Mouse (Mus musculus) layer of hippocampus, postnatal 25 days (tissue): Measurements from ENCODE around the gene Ntrk3. TPM values are rescaled to one million over a fixed set of nuclear protein-coding genes. Genes with fewer than 3 reads are reported as not detected.
A peak's percentile ranks its signal among the peaks of the same experiment; 100 is the strongest.

Experiments
- DNase-seq, 2 experiments: peaks; one replicate each; pipeline ENCODE4 v3.0.0; 2022; ENCODE audit warnings: mixed read lengths in 2 of 2, low spot score in 1 of 2; ENCODE audit errors: extremely low spot score in 1 of 2
- total RNA-seq, 2 experiments: library from RNA; stranded (reverse); gene quantifications; 2 replicates each; pipeline ENCODE4 v1.2.3; 2021

Ntrk3 gene
- total RNA-seq, 2 experiments from 2014 or later: 171 to 232 TPM

DNA sequence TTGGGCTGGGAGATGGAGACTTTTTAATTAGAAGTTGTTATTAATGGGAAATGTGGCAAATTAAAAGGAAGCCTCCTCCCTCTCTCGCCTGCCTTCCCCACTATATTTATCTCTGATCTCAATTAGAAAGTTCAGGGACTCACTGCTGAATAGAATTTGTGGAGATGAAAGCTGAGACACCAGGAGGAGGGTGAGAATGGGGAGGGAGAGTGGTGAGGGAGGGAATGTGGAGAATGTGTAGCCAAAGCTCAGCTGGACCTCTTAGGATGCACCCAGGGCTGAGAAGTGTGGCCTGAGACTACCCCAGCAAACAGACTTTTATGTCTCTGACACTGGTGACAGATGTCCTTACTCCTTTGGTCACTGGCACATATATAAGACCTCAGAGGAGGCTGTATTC, 86.3 kb downstream of the Ntrk3 start:
- no peak for DNase-seq

DNA sequence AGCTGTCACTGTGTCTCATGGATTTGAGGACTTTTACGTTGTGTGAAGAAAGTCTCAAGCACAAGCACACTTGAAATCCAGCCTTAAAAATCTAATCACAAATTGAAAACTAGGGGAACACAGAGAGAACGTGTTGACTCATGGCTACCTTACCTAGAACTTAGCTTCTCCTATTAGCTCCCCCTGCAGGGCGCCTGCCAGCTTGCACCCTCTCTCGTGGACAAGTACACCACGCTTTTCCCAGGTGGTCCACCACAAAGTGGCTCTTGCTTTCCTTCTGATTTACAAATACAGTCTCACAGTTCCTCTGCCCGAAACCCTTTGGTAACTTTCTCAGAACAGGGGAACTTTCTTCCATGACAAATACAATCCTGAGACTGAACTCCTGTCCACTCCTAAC, 94.1 kb downstream of the Ntrk3 start:
- peak in 1 of 2 experiments; percentile 21 for DNase-seq

DNA sequence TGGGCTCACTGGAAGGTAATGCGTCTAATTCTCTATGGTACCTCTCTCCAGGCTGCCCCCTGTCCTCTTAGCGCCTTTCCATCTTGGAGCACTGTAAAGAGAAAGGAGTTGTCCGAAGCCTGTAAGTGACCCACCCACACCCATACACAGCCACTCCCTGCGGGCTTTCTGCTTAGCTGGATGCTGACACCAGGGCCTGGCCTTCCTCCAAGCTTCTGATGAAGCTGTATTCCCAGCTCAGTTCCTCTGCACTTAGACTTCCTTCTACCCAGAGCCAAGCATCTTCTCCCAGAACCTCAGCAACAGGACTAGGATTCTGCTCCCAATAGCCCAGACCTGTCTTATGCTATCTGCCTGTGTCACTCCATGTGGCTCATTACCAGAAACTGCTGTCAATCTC, 114.1 kb downstream of the Ntrk3 start:
- no peak for DNase-seq

DNA sequence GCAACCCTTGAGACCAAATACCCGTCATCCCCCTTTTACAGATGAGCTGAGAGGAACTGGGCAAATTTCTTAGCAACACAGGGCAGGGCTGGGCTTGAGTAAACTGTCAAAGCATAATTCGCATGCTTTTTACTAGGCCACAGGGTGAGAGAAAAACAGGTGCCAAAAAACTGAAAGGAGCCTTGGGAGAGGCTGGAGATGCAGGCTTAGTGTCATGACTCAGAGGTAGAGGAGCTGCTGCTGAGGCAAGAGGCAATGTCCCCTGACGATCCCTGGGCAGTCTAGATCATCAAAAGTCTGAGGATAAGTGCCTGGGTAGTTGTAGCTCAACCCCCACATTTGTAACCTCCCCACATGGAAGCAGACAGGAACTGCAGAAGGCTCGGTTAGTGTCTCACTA, 116.7 kb downstream of the Ntrk3 start:
- no peak for DNase-seq

DNA sequence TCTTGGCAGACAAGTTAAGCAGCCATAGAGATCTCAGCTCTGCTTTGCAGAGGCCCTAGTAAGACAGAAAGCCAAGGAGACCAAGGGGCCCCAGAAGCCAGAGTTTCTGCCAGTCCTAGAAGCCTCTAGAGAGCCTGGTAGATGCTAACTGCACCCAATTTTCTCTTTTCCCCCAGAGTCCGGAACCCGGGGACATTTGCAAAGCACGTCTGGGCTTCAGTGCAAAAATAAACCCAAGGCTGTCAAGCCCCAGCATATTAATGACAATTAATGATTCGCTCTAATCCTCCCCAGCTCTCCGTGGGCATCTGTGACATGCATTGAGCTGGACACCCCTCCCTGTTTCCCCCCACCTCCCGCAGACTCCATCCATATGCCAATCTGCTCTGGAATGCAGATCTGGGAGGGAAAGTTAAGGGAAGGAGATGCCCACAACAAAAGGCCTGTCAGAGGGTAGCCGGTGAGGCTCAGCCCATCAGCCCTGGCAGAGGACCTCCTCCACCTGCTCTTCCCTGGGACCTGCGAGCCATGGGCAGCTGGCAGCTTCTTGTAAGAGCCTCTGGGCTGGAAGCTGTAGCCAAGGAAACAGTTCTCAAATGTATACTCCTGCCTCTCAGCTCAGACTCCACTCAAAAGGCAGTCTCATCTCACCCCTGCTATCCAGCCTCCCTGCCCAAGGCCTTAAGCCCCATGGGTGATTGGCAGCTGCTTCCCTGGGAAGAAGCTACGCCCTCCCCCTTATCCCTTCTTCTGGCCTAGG, 117.8 kb downstream of the Ntrk3 start:
- no peak for DNase-seq

DNA sequence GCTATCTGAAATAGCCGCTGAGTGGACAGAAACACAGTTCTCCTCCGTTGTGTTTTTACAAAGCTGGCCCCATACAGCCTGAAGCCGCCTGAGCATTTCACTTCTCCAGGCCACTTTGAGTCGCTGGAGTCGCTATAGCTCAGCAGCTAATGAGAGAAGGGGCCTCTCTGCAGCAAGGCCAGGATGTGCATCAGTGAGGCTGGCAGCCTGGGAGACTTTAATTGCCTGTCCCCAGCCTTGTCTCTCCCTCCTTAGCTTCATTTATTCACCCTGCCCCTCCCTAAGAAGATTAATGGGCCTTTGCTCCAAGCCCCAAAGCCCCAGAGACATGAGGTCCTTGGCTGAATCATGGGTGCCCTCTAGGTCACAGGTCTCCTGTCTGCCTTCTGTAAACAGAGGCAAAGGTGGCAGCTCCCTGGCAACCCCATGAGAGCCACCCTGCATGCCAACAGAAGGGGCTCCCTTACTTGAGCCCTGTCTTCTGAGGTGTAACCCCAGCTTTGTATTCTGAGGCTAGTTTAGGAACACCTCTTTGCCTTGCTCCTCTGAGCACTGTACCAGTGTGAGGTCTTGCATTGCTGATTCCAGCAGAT, 132.2 kb downstream of the Ntrk3 start:
- no peak for DNase-seq

DNA sequence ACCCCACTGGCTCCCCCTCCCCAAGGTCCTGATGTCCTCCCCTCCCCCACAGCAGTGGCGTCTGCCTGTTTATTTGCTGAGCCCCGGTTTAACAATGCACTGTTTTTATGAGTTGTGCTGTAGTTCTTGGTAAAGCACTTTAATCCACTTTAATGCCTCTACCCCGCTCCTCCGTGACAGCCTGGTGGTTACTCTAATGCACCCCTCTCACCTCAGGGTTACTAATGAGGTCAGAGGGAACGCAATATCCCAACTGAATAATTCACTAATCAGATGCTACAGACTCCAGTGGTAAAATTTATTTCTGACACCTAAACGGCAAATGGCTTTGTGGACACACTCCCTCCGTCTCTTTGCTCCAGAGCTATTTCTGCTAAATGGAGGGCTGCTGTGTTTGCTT, 133.9 kb downstream of the Ntrk3 start:
- no peak for DNase-seq

DNA sequence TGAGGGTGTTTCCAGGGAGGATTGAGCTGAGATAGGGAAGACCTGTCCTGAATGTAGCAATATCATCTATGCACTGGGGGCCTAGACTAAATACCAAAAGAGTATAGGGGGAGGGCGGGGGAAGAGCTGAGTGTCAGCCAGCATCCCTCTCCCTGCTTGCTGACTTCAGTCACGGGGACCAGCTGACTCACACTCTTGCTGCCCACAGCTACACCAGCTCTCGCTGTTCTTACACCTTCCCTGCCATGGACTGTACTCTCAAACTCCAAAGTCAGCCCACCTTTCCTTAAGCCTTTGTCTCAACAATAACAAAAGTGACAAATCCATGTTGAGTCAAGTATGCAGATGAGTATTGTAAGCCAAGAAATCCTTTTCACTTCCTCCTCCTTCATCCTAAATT, 136.0 kb downstream of the Ntrk3 start:
- no peak for DNase-seq

DNA sequence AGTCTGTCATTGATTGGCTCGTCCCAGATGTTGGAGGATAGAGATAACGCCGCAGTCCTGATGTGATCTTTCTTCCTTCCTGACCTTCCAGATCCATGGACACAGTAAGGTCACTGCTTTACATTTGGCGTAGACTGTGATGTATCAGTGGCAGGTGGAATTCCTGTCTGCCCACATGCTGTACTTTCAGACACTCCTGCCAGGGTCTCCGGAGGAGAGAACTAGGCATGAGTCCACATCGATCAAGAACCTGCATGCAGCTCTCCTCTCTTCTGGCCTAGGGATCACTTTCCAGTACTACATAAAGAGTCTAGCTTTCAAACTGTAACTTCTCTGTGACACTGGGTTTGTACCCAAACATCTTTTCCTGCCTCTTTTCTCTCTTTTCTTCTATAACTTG, 136.9 kb downstream of the Ntrk3 start:
- no peak for DNase-seq

DNA sequence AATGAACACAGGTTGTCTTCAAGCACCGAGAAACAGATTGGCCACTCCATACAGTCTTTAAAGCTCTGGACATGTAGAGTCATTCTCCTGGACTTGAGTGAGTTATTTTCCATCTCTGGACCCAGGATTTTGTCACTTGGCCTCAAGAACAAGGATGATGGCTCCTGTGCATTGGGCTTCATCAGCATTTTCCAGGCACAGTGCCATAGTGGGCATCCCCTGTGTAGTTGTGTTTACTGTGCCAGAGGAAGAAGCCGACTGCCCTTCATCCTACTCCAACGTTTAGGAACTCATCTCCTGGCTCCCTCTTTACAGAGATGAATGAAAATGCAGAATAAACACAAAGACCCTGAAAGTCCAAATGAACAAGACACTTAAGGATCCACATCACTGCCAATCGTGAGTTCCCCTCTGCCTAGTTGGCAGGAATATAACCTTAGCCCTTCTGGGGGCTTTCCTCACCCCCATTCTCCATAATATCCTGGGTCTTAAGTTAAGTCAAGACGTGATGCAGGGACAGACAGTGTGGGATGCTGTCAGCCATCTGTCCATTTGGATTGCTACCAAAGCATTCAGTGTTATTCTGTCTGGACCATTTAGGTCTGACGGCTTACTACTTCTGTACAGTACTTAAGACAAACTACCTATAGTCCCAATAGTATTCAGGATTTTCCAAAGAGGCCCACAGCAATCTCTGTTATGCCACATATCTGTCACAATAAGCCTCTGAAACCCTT, 137.7 kb downstream of the Ntrk3 start:
- no peak for DNase-seq

DNA sequence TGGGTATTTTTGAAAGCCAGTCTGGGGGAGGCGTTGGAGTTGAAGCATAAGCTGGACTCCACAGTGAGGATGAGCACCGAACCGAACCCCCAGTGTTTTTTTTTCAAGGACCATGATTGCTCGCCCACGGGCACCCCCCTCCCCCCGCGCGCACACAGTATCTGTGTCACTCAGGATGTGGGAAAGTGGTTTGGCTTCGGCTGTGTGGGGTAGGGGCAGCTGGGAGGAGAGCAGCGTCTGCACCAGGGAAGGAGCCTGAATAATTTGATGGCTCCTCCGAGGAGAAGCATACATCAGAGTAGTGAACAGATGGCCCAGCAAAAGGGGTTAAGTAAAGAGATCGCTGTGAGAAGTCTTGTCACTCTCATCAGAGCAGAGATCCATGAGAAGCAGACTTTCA, 139.7 kb downstream of the Ntrk3 start:
- DNase-seq: no peak

DNA sequence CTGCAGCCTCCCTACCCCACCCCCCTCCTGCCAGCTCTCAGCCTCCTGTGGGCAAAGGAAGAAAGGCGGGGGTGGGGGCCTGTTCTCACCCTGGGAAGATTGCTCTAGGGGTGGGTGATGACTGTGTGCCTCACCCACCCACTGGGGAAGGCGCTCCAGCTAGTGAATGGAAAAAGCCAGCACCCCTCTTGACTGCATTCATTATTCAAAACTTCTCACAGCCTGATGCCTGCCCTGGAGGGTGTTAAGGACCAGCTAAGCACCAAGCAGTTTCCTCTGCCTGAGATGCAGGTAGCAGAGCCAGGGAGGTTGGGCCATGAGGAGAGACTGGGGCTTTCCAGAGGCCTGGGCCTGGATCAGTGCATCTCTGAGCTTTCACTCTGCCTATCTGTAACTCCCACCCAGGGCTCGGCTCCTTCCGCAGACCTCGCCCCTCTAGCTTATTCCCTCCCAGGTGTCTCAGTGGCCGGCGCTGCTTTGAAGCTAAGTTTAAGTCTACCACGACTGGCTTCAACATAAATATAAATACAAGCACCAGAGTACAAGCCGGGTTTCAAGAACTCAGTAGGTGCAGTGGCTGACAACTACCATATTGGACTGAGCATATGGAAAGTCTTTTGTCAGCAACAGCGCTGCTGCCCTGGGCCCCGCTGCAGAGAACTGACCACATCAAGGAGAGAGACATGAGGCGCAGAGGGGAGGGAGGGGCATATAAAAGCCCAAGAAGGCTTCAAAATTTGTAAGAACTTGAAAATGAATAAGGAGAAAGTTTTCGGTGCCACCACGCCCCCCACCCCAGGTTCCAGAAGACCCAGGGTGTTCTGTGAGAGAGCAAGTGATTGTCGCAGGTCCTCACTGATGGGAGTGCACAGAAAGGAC, 140.3 kb downstream of the Ntrk3 start:
- no peak for DNase-seq

DNA sequence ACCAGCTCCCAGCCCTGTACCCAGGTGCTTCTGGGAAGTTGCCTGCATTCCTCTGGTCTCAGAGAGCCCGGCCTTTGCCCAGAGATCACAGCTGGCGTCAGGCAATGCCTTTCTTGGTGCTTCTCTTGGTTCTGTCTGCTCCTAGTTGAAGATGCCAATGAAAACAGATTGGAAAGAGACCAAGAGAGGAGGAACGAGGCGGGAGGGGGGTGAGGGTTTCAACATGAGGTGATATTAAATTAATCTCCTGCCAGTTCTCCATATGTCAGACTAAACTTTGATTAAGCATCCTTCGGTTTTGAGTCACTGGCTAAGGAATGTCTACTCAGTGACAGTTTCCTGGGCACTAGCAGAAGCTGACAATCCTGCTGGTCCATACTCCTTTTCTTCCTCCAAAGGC, 141.3 kb downstream of the Ntrk3 start:
- no peak for DNase-seq

DNA sequence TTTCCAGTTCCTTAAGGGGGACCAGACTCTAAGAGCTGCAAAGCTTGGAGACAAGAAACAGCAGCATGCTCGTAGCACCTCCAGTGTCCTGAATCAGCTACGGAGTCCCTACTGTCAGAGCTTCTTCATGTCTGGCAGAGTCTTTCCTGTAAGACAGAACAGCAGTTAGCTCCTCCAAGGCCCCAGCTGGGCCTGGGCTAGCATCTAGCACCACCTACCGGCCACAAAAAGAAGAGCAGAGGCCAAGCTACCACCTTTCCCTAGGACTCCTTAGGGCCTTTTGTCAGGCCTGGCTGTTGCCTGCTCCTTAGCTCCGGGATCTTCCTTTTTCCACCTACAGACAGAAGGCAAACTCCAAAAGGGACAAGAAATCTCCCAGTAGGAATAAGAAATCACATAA, 141.9 kb downstream of the Ntrk3 start:
- DNase-seq: peak; percentile 58 to 68

DNA sequence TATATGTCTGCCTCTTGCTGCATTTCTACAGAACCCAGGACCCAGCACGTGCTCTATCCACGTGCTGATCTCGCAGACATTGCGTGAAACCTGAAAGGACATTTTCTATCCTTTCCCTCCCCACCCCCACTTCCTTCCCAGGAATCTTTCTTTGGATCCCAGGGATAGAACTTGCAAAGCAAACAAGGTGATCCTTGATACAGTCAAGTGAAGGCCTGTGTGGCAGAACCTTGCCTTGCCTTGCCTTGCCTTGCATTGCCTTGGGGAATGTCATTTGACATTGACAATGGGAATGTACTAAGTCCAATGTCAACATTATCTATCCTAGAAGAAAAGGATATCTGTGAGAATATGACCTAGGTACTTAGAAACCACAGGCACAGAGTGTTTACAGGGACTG, 144.9 kb downstream of the Ntrk3 start:
- DNase-seq: no peak

DNA sequence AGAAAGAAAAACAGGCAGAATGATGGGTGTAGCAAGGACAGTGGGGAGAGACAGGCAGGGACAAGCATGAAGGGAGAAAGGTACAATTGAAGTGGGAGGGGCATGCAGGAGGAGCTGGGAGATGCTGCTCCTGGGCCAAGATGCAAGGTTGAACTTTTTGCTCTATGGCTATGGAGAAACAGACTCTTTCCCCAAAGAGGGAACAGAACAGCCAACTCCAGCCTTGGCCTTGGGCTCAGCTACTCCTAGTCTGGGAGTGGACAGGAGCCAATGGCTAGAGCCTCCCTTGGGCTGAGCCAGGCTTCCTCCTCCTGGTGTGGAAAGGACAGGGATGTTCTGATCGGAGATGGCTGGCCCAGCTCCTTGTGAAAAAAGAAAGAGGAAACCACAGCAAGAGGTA, 145.6 kb downstream of the Ntrk3 start:
- DNase-seq: no peak

DNA sequence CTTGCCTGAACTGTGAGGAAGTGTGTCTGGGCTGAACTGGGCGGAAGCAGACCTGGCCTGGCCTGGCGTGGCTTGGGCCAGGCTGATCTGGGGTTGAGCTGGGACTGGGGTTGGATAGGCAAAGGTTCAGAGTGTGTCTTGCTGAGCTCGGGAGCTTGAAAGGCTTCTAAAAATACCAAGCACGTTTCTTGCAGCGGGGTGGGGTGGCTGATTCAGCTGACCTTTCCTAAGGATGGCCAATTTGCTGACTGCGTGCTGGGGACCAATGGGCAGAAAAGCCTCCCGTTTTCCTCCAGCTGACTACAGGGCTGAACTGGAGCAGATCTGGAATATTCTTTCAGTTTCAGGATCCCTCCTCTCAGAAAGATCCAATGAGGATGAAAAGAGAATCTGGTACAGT, 148.0 kb downstream of the Ntrk3 start:
- no peak for DNase-seq

DNA sequence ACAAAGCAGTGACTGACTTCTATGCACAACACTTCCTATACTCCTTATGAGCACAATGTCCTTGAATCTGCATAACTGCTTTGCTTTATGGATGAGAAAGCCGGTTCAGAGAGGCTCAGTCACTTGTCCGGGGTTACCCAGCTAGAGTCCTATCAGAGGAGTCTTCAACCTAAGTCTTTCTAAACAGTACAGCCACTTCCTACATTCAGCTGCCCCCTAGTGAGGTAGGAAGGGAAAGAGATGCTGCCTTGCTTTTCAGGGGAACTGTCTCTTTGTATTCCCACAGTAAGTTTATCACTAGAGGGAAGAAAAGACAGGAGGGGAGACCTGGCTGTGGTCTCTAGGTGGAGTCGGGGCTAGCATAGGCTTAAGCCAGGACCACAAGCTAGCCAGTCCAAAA, 151.0 kb downstream of the Ntrk3 start:
- no peak for DNase-seq

DNA sequence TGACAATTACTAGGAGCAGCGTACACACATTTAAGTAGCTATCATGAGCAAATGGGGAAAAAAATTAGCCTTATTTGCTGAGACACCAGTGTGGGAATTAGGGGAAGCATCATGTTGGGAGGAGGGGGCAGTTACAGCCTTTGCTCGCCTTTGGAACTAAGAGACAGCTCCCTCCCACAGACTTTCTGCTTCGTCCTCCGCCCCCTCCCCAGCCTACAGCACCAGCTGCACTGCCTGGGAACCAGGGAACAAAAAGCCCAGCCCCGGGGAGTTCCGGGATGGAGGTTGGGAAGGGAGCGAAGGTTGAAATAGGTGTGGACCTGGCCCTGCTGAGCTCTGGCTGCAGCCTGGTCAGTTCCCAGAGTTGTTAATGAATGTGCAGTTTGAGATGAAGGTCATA, 151.9 kb downstream of the Ntrk3 start:
- DNase-seq: peak in 1 of 2 experiments; percentile 46

DNA sequence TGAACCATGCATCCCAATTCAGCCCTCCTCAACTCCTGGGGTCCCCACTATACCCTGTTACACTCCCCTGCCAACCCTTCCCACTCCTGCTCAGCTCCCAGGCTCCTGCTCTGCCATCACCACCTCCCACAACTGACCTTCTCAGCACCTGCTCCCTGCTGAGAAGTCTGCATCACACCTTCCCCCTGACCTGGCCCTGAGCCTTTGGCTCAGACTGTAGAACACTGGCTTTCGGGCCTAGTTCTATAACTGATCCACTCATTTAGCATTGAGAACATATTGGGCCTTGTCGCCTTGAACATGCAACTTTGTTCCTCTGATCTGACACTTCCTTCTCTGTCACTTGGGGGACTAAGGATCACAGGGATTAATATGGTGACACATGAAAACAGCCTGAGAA, 152.9 kb downstream of the Ntrk3 start:
- no peak for DNase-seq

DNA sequence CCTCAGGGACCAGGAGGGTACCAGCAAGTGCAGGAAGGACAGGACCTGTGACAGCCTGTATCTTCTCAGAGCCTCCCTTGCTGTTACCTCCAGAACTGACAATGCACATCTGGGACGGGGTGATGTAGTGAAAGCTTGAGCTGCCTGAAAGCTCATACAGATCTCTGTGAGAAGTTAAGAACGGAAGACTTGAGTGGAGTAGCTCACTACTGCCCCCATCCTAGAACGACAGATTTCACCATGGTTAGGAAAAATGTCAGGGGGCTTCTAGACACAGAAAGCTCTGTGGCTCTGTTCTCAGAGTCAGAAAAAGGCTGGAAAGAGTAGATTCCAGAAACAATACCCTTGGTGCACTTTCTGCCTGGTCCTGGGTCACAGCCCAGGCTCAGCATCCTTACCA, 153.3 kb downstream of the Ntrk3 start:
- no peak for DNase-seq
